Mouse (Mus musculus): ENCODE measurements around the gene Klf17. TPM values are rescaled to one million over a fixed set of nuclear protein-coding genes. Genes with fewer than 3 reads are reported as not detected.
"Not testable (repeated sequence)": the region's sequence is repeated elsewhere in the genome, so short reads cannot be mapped to it uniquely, and the experiment has no call there.

The Klf17 gene
- total RNA-seq (2022): not detected

DNA sequence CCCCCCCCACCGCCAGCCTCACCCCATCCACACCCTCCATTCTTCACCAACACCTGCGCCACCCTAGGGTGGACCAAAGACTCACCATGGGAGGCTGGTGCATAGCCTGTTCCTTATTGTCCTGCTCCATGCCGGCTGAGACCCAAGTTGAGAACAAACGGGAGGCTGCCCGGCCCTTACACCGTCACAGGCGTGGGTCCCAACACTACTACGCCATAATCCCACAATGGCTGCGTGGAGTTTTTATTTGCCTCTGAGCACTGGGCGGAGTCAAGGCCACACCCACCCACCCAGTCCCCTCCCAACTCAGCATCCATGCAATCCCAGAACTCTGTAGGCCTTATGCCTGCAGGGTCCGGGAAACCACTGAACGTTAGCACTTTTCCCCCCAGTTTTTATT, at the start of gene Klf17:
Gene Klf17 (minus strand): TSS at position 233 of the 400 bp plus-strand sequence.
- no peak for DNase-seq (ENCODE audit: low spot score in 2 of 2)

DNA sequence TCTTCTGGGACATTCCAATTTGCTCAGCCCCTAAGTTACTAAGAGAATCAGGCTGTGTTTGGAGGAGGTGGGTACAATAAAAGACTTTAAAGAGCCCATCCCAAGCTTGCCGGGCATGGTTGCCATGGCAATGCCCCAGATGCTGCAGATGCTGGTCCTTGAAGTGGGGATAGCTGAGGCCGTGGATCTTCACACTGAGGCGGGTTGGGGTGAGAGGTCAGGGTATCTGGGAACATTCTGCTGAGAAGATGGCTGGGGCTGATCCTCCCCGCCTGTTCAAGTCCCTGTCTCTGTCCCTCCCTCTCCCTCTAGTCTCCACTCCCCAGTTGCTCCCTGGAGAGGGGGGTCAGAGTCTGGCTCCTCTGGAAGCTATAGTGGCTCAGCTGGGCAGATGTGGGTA, 48.9 kb upstream of the Klf17 start:
- DNase-seq (ENCODE audit: low spot score in 2 of 2): no peak

DNA sequence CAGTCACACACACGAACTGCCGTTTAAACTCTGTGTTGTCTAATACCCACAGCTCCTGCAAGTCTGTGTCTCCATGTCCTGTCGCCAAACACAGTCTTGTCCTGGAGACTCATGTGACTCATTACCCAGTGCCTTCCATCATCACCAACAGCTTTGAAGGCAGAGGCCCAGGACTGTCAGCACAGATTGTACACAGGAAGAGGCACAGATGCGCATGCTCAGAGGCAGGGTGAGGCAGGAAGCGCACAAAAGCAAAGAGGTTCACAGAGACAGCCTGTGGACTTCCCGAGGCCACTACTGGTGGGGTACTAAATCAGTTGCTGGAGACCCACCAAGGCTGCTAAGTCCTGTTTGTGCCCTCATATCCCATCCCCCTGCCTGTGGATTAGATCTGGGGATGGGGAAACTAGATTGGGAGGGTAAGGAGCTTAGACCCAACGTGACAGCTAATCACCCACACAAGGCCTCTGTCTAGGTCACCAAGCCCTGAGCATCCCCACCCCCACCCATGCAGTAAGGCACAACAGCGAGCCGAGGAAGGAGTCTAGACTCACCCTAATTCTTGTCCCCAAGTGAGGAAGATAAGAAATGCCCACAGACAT, 48.2 kb upstream of the Klf17 start:
- DNase-seq (ENCODE audit: low spot score in 2 of 2): no peak

GRCm38 (mm10) chr4:117810933-117811332, 45.5 kb upstream of the Klf17 start:
- no peak for DNase-seq (ENCODE audit: low spot score in 2 of 2)

GRCm38 (mm10) chr4:117806992-117807391, 41.5 kb upstream of the Klf17 start:
- no peak for DNase-seq (ENCODE audit: low spot score in 2 of 2)

- no peak for DNase-seq (ENCODE audit: low spot score in 2 of 2)
Measured at GRCm38 (mm10) chr4:117799904-117800303, 34.5 kb upstream of the Klf17 start.

GRCm38 (mm10) chr4:117788308-117788707, 22.9 kb upstream of the Klf17 start:
- DNase-seq (ENCODE audit: low spot score in 2 of 2): no peak

GRCm38 (mm10) chr4:117786963-117787362, 21.5 kb upstream of the Klf17 start:
- no peak for DNase-seq (ENCODE audit: low spot score in 2 of 2)

- no peak for DNase-seq (ENCODE audit: low spot score in 2 of 2)
Measured at GRCm38 (mm10) chr4:117782908-117783307, 17.5 kb upstream of the Klf17 start.

- no peak for DNase-seq (ENCODE audit: low spot score in 2 of 2)
Measured at GRCm38 (mm10) chr4:117772960-117773359, 7.5 kb upstream of the Klf17 start.

GRCm38 (mm10) chr4:117770935-117771334, 5.5 kb upstream of the Klf17 start:
- DNase-seq (ENCODE audit: low spot score in 2 of 2): peak; percentile 16 to 54

GRCm38 (mm10) chr4:117760151-117760550, 5.3 kb downstream of the Klf17 start:
- no peak for DNase-seq (ENCODE audit: low spot score in 2 of 2)

GRCm38 (mm10) chr4:117752469-117752868, 13.0 kb downstream of the Klf17 start:
- DNase-seq (ENCODE audit: low spot score in 2 of 2): not testable (repeated sequence)

- DNase-seq (ENCODE audit: low spot score in 2 of 2): no peak
Measured at GRCm38 (mm10) chr4:117737559-117737958, 27.9 kb downstream of the Klf17 start.

DNA sequence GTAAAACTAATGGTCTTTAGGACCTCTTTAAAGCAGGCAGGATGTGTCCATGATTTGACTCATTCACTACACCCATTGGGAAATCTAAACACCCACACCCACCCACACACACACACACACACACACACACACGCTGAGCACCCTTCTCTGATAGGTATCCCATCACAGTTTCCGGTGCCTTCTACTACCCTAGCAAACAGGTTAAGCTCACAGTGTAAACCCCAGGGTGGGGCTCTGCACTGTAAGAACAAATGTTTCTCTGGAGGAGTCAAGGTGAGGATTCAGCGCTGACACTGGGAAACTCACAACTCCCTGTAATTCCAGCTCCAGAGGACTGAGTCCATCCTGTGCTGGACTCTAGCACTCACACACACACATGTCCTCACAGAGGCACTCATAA, 33.5 kb downstream of the Klf17 start:
- no peak for DNase-seq (ENCODE audit: low spot score in 2 of 2)

DNA sequence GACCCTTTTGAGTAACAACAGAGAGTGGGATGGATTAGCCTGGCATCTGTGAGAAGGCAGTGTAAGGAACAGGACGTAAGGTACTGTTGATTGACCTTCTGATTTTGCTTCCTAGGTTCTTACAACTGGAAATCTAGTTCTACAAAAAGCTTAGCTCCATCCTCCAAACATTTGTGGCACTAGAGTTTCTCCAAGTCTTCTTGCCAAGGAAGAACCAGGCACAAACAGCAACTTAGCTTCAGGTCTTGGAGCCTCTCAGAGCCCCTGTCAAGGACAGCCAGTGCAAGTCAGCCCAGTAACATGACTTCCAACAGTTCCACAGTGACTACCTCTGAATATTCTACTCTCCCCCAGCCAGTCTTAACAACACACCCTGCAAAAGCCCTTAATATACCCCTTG, 41.3 kb downstream of the Klf17 start, which contains the start of gene Gm12845:
Gene Gm12845 (plus strand): TSS at position 301 of the 400 bp plus-strand sequence.
- DNase-seq (ENCODE audit: low spot score in 2 of 2): no peak

- DNase-seq (ENCODE audit: low spot score in 2 of 2): no peak
Measured at GRCm38 (mm10) chr4:117713303-117714098, 51.9 kb downstream of the Klf17 start.

GRCm38 (mm10) chr4:117712314-117712713, 53.1 kb downstream of the Klf17 start:
- no peak for DNase-seq (ENCODE audit: low spot score in 2 of 2)

GRCm38 (mm10) chr4:117708780-117709550, 56.5 kb downstream of the Klf17 start:
- DNase-seq (ENCODE audit: low spot score in 2 of 2): no peak

All from left cerebral cortex, adult 8-10 months (tissue).